Mouse (Mus musculus): ENCODE measurements at regions not wholly inside any gene's neighbourhood (a gene's known extent, or its start where the extent isn't known, plus 50 kb on each side); places are given as distances from the start of the nearest gene placed in this dataset.

GRCm38 (mm10) chr13:60237091-60237490 lies 59.9 kb upstream of the Gas1 start:
- DNase-seq (ENCODE audit: low read depth), result no peak

GRCm38 (mm10) chr13:60242447-60243109 lies 65.4 kb upstream of the Gas1 start:
- no peak for DNase-seq (ENCODE audit: low read depth)

- no peak for DNase-seq (ENCODE audit: low read depth)
Measured at GRCm38 (mm10) chr13:60243110-60243481, 65.9 kb upstream of the Gas1 start.

GRCm38 (mm10) chr13:60255162-60255561 lies 78.0 kb upstream of the Gas1 start:
- DNase-seq (ENCODE audit: low read depth), result no peak

- DNase-seq (ENCODE audit: low read depth), result no peak
Measured at GRCm38 (mm10) chr13:60255715-60256114, 78.5 kb upstream of the Gas1 start.

- no peak for DNase-seq (ENCODE audit: low read depth)
Measured at GRCm38 (mm10) chr13:60256997-60257396, 79.8 kb upstream of the Gas1 start.

GRCm38 (mm10) chr13:60257878-60258277 lies 80.7 kb upstream of the Gas1 start:
- no peak for DNase-seq (ENCODE audit: low read depth)

- DNase-seq (ENCODE audit: low read depth), result no peak
Measured at GRCm38 (mm10) chr13:60262449-60263028, 85.4 kb upstream of the Gas1 start.

- peak; percentile 1 for DNase-seq (ENCODE audit: low read depth)
Measured at GRCm38 (mm10) chr13:60264504-60264903, 87.3 kb upstream of the Gas1 start.

GRCm38 (mm10) chr13:60267557-60267956 lies 90.4 kb upstream of the Gas1 start:
- DNase-seq (ENCODE audit: low read depth), result no peak

- no peak for DNase-seq (ENCODE audit: low read depth)
Measured at GRCm38 (mm10) chr13:60268256-60268655, 91.1 kb upstream of the Gas1 start.

- no peak for DNase-seq (ENCODE audit: low read depth)
Measured at GRCm38 (mm10) chr13:60269406-60269841, 92.3 kb upstream of the Gas1 start.

GRCm38 (mm10) chr13:60270526-60270925 lies 93.4 kb upstream of the Gas1 start:
- DNase-seq (ENCODE audit: low read depth), result no peak

- no peak for DNase-seq (ENCODE audit: low read depth)
Measured at GRCm38 (mm10) chr13:60273331-60273730, 96.2 kb upstream of the Gas1 start.

- DNase-seq (ENCODE audit: low read depth), result no peak
Measured at GRCm38 (mm10) chr13:60282543-60283251, 105.5 kb upstream of the Gas1 start.

- DNase-seq (ENCODE audit: low read depth), result no peak
Measured at GRCm38 (mm10) chr13:60286525-60287224, 109.5 kb upstream of the Gas1 start.

- no peak for DNase-seq (ENCODE audit: low read depth)
Measured at GRCm38 (mm10) chr13:60289650-60290049, 112.5 kb upstream of the Gas1 start.

- DNase-seq (ENCODE audit: low read depth), result no peak
Measured at GRCm38 (mm10) chr13:60290820-60291219, 113.7 kb upstream of the Gas1 start.

GRCm38 (mm10) chr13:60291344-60291743 lies 114.2 kb upstream of the Gas1 start:
- DNase-seq (ENCODE audit: low read depth), result no peak

- DNase-seq (ENCODE audit: low read depth), result no peak
Measured at GRCm38 (mm10) chr13:60296201-60296895, 119.2 kb upstream of the Gas1 start.

- no peak for DNase-seq (ENCODE audit: low read depth)
Measured at GRCm38 (mm10) chr13:60296896-60297275, 119.7 kb upstream of the Gas1 start.

GRCm38 (mm10) chr13:60298575-60298974 lies 121.4 kb upstream of the Gas1 start:
- no peak for DNase-seq (ENCODE audit: low read depth)
